Mouse (Mus musculus) spleen, adult 2 months (tissue): ENCODE measurements around the gene Commd1.

ENCODE experiments used
- CTCF ChIP-seq: fragments of 200-500 bp; IDR thresholded peaks from 2 replicates; pipeline ENCODE4 v1.5.1; 2011; ENCODE audit warnings: mild to moderate bottlenecking, inconsistent platforms; ENCODE audit not compliant: insufficient read depth, insufficient read length, insufficient replicate concordance; ENCODE audit errors: extremely low read depth
- POLR2A ChIP-seq: fragments of 200-500 bp; IDR thresholded peaks from 2 replicates; pipeline ENCODE4 v1.6.1; 2011; ENCODE audit warnings: low read depth, low read length, inconsistent platforms

- TF ChIP-seq CTCF (no peak), POLR2A (no peak)
Measured at GRCm38 (mm10) chr11:22936446-22937125, 45.6 kb downstream of the Commd1 start.
